Mouse (Mus musculus) limb, embryonic 12.5 days (tissue): ENCODE measurements around the gene Sel1l3. TPM values are rescaled to one million over a fixed set of nuclear protein-coding genes. Genes with fewer than 3 reads are reported as not detected.

ENCODE experiments used
- ATAC-seq: fragments of 200-750 bp; cut with Nextera tagmentation; 2 replicates; pipeline ENCODE4 v1.8.0; 2017; ENCODE audit warnings: low read depth, moderate TSS enrichment; ENCODE audit not compliant: insufficient number of reproducible peaks, insufficient read depth, low FRiP score, low TSS enrichment
- H3K27ac ChIP-seq: fragments of 300-500 bp; sonication (generic); 2 replicates; pipeline ENCODE4 v1.5.1; 2016; ENCODE audit warnings: mild to moderate bottlenecking, moderate library complexity
- H3K27me3 ChIP-seq: fragments of 300-500 bp; sonication (generic); 2 replicates; pipeline ENCODE4 v1.6.1; 2016; ENCODE audit warnings: mild to moderate bottlenecking, moderate library complexity
- H3K36me3 ChIP-seq: fragments of 300-500 bp; sonication (generic); 2 replicates; pipeline ENCODE4 v1.6.1; 2016; ENCODE audit warnings: mild to moderate bottlenecking, moderate library complexity
- H3K4me1 ChIP-seq: fragments of 300-500 bp; sonication (generic); replicated peaks from 2 replicates; pipeline ENCODE4 v1.6.1; 2016
- H3K4me2 ChIP-seq: fragments of 300-500 bp; sonication (generic); 2 replicates; pipeline ENCODE4 v1.6.1; 2016; ENCODE audit warnings: mild to moderate bottlenecking, moderate library complexity
- H3K4me3 ChIP-seq: fragments of 300-500 bp; sonication (generic); replicated peaks from 2 replicates; pipeline ENCODE4 v1.5.1; 2016; ENCODE audit warnings: mild to moderate bottlenecking
- H3K9ac ChIP-seq: fragments of 300-500 bp; sonication (generic); replicated peaks from 2 replicates; pipeline ENCODE4 v1.6.1; 2016; ENCODE audit warnings: mild to moderate bottlenecking, moderate library complexity
- H3K9me3 ChIP-seq: fragments of 300-500 bp; sonication (generic); 2 replicates; pipeline ENCODE4 v1.6.1; 2016; ENCODE audit warnings: mild to moderate bottlenecking, moderate library complexity
- WGBS: fragments of 180-500 bp; shearing (Covaris S2); methylation state at CpG from one replicate; pipeline ENCODE4 v1.1.7; 2016; 5-methylcytosine and 5-hydroxymethylcytosine counted together
- polyA plus RNA-seq: library from polyadenylated mRNA; unstranded; fragments of >200 nt; fragmentation: Nextera tagmentation; extraction: Ambion mirVana; gene quantifications from 2 replicates; pipeline ENCODE4 v1.2.1, GENCODE M21; 2016

Gene Sel1l3
- polyA plus RNA-seq, 1 experiment from 2014 or later: 1.3 TPM

DNA sequence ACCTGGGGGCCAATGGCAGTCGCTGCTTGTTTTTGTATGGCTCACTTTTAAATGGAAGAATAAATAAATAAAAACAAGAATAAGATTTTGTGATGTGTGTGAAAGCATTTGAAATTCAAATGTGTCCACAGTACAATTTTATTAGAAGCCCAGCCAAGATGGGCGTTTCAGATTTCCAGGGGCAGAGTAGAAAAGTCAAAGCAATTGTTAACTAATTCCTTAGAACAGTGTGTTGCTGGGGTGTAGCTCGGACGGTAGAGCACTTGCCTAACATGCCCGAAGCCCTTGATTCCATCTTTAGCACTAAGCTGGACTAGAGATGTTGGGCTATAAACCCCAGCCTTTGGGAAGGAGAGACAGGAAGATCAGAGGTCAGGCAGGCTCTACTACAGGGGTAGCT is 102.7 kb downstream of the Sel1l3 start:
- no peak overlapping the region for H3K27ac ChIP-seq
- WGBS: 80% methylated on average over 5 of the region's 5 CpGs
- no peak overlapping the region for H3K4me3 ChIP-seq
- no peak overlapping the region for H3K9ac ChIP-seq
- no peak for ATAC-seq
- no peaks in the 10 kb centered on the region; the same call in 1 of the 2 replicates for H3K27me3 ChIP-seq
- peaks cover 10% of the 10 kb centered on the region for H3K9me3 ChIP-seq
- no peaks in the 10 kb centered on the region; the same call in 1 of the 2 replicates for H3K36me3 ChIP-seq
- H3K4me1 ChIP-seq: peaks cover 3% of the 10 kb centered on the region; the same call in 1 of the 2 replicates
- H3K4me2 ChIP-seq: no peak overlapping the region

DNA sequence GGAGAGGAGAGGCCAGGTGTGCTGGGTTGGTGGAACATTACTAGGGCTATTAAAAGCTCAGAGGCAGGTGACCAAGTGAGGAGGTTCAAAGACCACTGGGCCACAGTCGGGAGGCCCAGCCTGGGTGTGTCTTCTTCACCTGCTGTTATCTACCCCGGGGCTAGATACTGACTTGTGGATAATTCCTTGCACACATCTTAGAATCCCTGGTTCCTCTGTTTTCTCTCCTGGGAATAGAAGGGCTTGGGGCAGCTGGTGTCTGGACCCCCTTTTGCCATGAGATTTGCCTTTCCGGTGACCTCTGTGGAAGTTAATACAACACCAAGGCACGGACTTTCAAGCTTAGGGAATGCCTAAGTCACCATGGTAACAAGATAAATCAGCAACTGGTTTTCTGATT is 103.5 kb downstream of the Sel1l3 start:
- no peak for ATAC-seq
- Histone ChIP-seq H3K36me3 (no peaks in the 10 kb centered on the region; the same call in 1 of the 2 replicates), H3K27me3 (no peaks in the 10 kb centered on the region), H3K4me2 (no peak overlapping the region), H3K4me3 (no peak overlapping the region), H3K9me3 (peaks cover 10% of the 10 kb centered on the region), H3K27ac (no peak overlapping the region), H3K9ac (no peak overlapping the region), H3K4me1 (peaks cover 3% of the 10 kb centered on the region; the same call in 1 of the 2 replicates)
- 71% methylated on average over 4 of the region's 4 CpGs for WGBS

DNA sequence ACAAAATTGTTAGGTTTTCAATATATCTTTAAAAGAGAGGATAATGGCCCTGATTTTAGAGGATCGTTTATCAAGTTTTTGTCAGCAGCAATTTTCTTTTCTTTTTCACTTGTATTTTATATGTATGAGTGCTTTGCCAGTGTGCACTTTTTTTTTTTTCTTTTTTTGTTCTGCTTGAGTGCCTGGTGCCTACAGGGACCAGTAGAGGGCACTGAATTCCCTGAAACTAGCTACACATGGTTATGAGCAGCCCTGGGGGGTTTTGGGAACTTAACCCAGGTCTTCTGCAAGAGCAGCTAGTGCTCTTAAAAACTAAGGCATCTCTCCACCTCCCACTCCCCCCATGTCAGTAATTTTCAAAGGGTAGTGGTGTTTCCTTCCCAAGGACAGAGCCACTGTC is 105.1 kb downstream of the Sel1l3 start:
- Histone ChIP-seq H3K27me3 (no peaks in the 10 kb centered on the region), H3K27ac (no peak overlapping the region), H3K4me1 (peaks cover 3% of the 10 kb centered on the region; the same call in 1 of the 2 replicates), H3K36me3 (no peaks in the 10 kb centered on the region; the same call in 1 of the 2 replicates), H3K4me2 (no peak overlapping the region), H3K4me3 (no peak overlapping the region), H3K9me3 (peaks cover 9% of the 10 kb centered on the region), H3K9ac (no peak overlapping the region)
- no peak for ATAC-seq
- 81% methylated on average over 1 of the region's 1 CpGs for WGBS

DNA sequence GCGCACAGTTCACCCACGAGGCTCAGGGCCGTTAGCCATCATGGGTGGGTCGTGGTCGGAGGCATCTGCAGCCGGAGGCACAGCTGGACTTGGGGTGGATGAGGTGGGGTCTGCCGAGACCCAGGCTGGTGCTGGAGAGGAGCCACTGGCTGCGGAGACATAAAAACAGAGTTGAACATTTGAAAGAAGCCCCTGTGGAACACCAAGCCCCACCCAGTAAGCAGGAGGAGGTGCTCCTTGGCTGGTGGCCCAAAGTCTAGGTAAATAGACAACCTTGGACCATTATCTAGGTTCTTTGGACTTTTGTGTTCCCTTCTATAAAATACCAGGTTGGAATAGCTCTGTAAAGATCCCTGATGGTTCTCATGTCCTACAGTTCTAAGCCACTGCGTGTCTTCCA is 105.7 kb downstream of the Sel1l3 start:
- WGBS: 78% methylated on average over 9 of the region's 9 CpGs
- ATAC-seq: no peak
- H3K9ac ChIP-seq: no peak overlapping the region
- peaks cover 3% of the 10 kb centered on the region; the same call in 1 of the 2 replicates for H3K4me1 ChIP-seq
- H3K27ac ChIP-seq: no peak overlapping the region
- no peak overlapping the region for H3K4me3 ChIP-seq
- peaks cover 3% of the 10 kb centered on the region for H3K9me3 ChIP-seq
- H3K4me2 ChIP-seq: no peak overlapping the region
- H3K27me3 ChIP-seq: no peaks in the 10 kb centered on the region
- H3K36me3 ChIP-seq: no peaks in the 10 kb centered on the region; the same call in 1 of the 2 replicates

DNA sequence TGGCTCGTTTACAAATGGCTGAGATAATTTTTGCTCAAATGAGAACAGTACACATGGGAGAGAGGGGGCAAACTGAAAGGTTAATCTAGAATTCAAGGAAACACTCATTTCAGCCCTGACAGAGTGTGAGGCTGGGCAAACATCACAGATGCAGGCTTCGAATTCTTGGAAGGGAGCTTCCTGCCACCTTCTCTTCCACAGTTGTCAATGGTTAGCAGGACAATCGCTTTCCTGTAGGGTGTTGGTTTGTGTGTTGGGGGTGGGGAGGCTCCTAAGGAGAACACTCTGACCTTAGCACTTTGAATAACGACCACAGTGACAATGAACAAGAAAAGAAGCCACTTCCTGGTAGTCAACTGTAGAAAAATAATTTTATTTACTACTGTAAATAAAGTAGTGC is 107.0 kb downstream of the Sel1l3 start:
- Histone ChIP-seq H3K9me3 (no peaks in the 10 kb centered on the region), H3K4me1 (peaks cover 6% of the 10 kb centered on the region; the same call in 1 of the 2 replicates), H3K27ac (no peak overlapping the region), H3K4me2 (no peak overlapping the region), H3K27me3 (no peaks in the 10 kb centered on the region), H3K4me3 (no peak overlapping the region), H3K36me3 (no peaks in the 10 kb centered on the region), H3K9ac (no peak overlapping the region)
- ATAC-seq: no peak
- 52% methylated on average over 4 of the region's 4 CpGs for WGBS

DNA sequence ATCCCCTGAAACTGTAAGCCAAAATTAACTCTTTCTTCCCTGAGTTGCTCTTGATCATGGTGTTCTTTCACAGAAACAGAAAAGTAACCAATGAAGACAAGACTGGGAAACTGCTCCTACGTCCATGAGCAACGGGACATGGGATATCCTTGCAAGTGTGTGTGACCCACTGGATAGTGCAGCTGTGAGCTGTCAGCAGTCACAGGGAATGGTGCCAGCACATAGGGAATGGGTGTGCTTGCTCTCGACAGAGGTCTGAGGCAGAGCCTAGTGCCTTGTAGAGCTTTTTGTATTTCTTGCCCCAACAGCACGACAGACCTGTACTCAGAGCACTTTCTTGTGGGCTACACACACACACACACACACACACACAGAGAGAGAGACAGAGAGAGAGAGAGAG is 107.6 kb downstream of the Sel1l3 start:
- H3K9me3 ChIP-seq: no peaks in the 10 kb centered on the region
- ATAC-seq: no peak
- peaks cover 5% of the 10 kb centered on the region; the same call in 1 of the 2 replicates for H3K4me1 ChIP-seq
- H3K27ac ChIP-seq: no peak overlapping the region
- WGBS: 86% methylated on average over 4 of the region's 4 CpGs
- H3K27me3 ChIP-seq: no peaks in the 10 kb centered on the region
- no peak overlapping the region for H3K4me3 ChIP-seq
- H3K36me3 ChIP-seq: no peaks in the 10 kb centered on the region
- no peak overlapping the region for H3K9ac ChIP-seq
- H3K4me2 ChIP-seq: no peak overlapping the region

DNA sequence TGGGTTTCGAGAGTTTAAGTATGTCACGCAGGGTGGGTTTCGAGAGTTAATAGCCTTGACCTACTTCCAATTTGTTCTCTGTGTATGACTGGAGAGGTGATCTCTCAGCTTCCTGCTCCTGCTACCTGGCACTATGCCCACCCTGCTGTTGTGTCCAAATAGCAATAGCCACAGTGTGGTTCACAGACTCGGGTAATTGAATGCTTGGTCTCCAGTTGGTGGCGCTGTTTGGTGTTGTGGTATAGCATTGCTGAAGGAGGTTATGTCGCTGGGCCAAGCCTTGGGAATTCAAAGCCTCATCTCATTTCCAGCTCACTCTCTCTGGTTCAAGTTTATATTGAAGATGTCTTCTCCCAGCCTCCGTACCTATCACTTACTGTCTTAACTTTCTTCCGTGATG is 108.0 kb downstream of the Sel1l3 start:
- H3K4me1 ChIP-seq: peaks cover 4% of the 10 kb centered on the region; the same call in 1 of the 2 replicates
- no peak overlapping the region for H3K27ac ChIP-seq
- no peak for ATAC-seq
- no peak overlapping the region for H3K9ac ChIP-seq
- H3K4me2 ChIP-seq: no peak overlapping the region
- H3K4me3 ChIP-seq: no peak overlapping the region
- H3K27me3 ChIP-seq: no peaks in the 10 kb centered on the region
- no peaks in the 10 kb centered on the region for H3K9me3 ChIP-seq
- WGBS: 74% methylated on average over 8 of the region's 8 CpGs
- H3K36me3 ChIP-seq: no peaks in the 10 kb centered on the region

DNA sequence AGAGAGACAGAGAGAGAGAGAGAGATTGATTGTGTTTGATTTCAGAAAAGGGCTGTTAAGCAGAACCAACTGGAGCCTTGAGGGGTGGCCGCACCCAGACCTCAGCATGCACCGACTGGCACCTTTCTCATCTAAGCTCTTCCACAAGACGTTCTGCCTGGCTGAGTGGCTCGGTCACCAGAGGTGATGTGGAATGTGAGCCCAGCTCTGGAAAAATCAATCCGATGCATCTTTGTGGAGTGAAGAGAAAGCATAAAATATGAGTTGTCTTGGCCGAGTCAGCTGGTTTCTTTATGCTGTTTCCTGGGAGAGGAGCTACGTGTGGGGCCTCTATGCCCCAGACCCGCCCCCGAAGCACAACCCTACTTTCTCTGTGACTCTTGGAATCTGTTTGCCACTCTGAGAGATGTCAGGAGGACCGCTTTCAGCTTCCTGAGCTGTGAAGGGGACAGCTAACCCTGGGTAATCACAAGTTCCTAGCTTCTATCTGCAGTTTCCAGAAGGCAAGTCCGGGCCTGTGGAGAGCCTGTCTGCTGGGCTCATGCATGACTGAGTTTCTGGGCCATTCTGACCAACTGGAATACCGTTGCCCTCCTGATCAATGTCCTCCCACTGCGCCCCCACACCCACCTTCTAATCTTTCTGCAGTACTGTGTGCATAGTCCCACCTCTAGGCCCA is 109.4 kb downstream of the Sel1l3 start:
- Histone ChIP-seq H3K9me3 (no peaks in the 10 kb centered on the region), H3K4me1 (0 out of 2 replicates have a peak, but pooled peaks cover 4% of the 10 kb centered on the region), H3K9ac (no peak overlapping the region), H3K4me3 (no peak overlapping the region), H3K4me2 (no peak overlapping the region), H3K36me3 (no peaks in the 10 kb centered on the region), H3K27me3 (no peaks in the 10 kb centered on the region), H3K27ac (no peak overlapping the region)
- no peak for ATAC-seq
- 74% methylated on average over 13 of the region's 13 CpGs for WGBS

DNA sequence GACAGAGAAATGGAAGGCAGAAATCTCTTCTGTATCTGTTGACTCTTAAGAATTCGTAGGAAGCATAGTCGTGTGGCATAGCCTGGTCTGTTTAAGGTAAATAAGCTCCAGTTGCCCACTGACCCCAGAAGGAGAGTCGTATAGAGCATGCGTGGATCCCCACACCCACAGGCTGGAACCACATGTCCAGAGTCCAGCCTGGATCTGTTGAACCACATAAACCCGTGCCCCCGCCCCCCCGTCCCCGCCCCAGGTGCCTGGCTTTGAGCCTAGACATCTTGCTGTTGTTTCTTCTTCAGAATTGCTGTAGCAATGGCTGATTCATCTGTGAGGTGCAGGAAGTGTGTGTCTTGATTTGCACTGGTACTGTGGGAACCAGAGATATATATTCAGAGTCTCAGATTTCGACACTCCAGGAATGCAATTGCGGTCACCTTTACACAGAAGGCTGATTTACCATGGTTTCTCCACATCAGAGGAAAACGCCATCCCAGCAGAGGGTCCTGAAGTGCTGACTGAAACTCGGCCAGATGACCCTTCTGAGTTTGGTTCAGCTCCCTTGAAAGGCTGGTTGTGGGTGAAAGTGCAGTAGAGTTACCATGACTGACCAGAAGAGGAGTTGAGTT is 111.8 kb downstream of the Sel1l3 start:
- WGBS: 68% methylated on average over 12 of the region's 12 CpGs

DNA sequence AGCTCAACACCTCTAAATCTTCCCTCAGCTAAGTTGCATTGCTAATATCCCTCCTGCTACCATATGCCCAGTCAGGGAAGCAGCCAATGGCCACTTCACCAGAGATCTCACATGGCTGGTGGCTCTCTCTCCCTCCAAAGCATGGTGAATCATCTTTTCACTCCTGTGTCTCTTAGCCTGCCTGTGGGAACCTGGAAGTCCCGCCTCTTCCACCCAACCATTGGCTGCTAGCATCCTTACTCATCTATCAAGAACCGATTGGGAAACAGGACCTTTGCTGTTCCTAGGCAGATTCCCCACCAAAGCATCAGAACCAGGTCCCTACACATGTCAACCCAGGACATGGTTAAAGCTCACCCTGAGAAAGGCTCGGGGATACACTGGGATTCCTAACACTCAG is 122.4 kb downstream of the Sel1l3 start:
- WGBS: 72% methylated on average over 3 of the region's 3 CpGs
- no peak overlapping the region for H3K4me3 ChIP-seq

More for the DNA sequence above, 111.8 kb downstream of the Sel1l3 start:
- H3K27me3 ChIP-seq: no peaks in the 10 kb centered on the region
- no peak overlapping the region for H3K4me3 ChIP-seq
- no peak overlapping the region for H3K9ac ChIP-seq
- H3K9me3 ChIP-seq: no peaks in the 10 kb centered on the region
- H3K4me1 ChIP-seq: 0 out of 2 replicates have a peak, but pooled peaks cover 4% of the 10 kb centered on the region
- no peaks in the 10 kb centered on the region for H3K36me3 ChIP-seq
- H3K4me2 ChIP-seq: no peak overlapping the region
- no peak for ATAC-seq
- no peak overlapping the region for H3K27ac ChIP-seq

DNA sequence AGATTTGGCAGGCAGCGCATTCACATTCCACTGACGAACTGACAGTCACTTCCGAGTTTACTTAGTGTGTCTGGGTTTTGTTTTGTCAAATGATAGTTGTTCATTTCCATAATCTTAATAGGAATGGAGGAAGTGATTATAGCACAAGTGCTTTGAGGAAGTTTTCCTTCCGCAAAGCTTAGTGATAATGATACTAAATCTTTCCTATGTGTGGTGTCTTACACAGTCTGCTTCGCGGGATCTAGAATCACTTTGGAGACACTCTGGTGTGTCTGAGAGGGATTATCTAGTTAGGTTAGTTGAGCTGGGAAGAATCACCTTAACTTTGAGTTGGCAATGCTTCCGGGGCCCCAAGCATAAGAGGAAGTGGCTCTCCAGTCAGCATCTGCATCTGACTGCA is 126.3 kb downstream of the Sel1l3 start:
- Histone ChIP-seq H3K4me2 (no peak overlapping the region), H3K4me1 (no peaks in the 10 kb centered on the region), H3K9ac (no peak overlapping the region), H3K27me3 (no peaks in the 10 kb centered on the region), H3K9me3 (no peaks in the 10 kb centered on the region), H3K36me3 (no peaks in the 10 kb centered on the region), H3K27ac (no peak overlapping the region), H3K4me3 (no peak overlapping the region)
- no peak for ATAC-seq
- 86% methylated on average over 7 of the region's 7 CpGs for WGBS

More for the DNA sequence above, 122.4 kb downstream of the Sel1l3 start:
- H3K9me3 ChIP-seq: no peaks in the 10 kb centered on the region
- H3K27ac ChIP-seq: no peak overlapping the region
- ATAC-seq: no peak
- no peak overlapping the region for H3K9ac ChIP-seq
- H3K4me1 ChIP-seq: no peaks in the 10 kb centered on the region
- H3K36me3 ChIP-seq: no peaks in the 10 kb centered on the region
- no peak overlapping the region for H3K4me2 ChIP-seq
- no peaks in the 10 kb centered on the region for H3K27me3 ChIP-seq
